Comparison of ENCODE assay signal across 10 mouse cellular contexts in the genomic region with DNA sequence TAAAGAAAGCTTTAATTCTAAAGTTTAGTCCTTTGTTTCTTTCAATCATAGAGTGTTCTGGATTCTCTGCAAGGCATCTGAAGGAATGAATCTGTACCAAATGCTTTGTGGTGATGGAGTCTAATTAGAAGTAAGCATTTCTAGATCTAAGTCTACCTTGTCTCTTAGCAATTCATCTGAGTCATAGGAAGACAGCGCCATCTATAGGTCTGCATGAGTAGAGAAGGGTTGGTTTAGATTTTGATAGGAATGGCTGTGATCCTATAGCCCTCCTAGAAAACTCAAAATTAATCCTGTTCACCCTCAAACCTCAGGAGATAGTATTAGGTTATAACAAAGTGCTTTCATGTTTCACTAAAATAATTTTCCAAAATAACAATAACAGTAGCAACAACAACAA. TPM values are rescaled to one million over a fixed set of nuclear protein-coding genes. Genes with fewer than 3 reads are reported as not detected.
DNase-seq lines count a peak whose midpoint lies in the region; ATAC-seq and TF ChIP-seq lines count a peak whose summit lies in the region.
"Had no signal": no experiment of that assay in that cellular context is flagged by ENCODE, and none has a peak within 500 bp of the region (broad histone marks: within the 10 kb centered on the region; RNA-seq: fewer than 3 reads in every experiment).

No protein-coding gene starts in this region.

- no peaks in the 10 kb centered on the region for H3K27me3 ChIP-seq in heart, postnatal 0 days (ENCODE audit: control insufficient read depth, insufficient read depth, low read length)
- H3K27me3 ChIP-seq in liver, embryonic 11.5 days (replicated peaks; ENCODE audit: control insufficient read depth, insufficient read depth, low read length): no peaks in the 10 kb centered on the region

- no peak overlapping the region for H3K4me2 ChIP-seq in heart, postnatal 0 days (ENCODE audit: low read depth, low read length)
- no peak overlapping the region for H3K4me2 ChIP-seq in liver, embryonic 11.5 days

- H3K27ac ChIP-seq in heart, postnatal 0 days (ENCODE audit: low read depth): no peak overlapping the region
- H3K27ac ChIP-seq in liver, embryonic 11.5 days (ENCODE audit: low read depth, low read length): no peak overlapping the region

- peak; percentile 15 for DNase-seq in heart, postnatal 0 days (ENCODE audit: low spot score)
- no peak for DNase-seq in heart, postnatal 25 days (ENCODE audit: low spot score)
- DNase-seq in 416B (ENCODE audit: low read depth): peak; percentile 64
- peak; percentile 51 for DNase-seq in R1 (ENCODE audit: low read depth, low spot score)
- no peak for DNase-seq in liver, embryonic 11.5 days (ENCODE audit: low spot score)
- no peak for DNase-seq in urinary bladder, postnatal 36 days (ENCODE audit: low spot score in 2 of 2)
- DNase-seq in right cerebral cortex, postnatal 4 days: no peak
- no peak for DNase-seq in cerebellum, adult 9-11 months
- DNase-seq: cerebellum, postnatal 25 days had no signal

- H3K4me3 ChIP-seq in heart, postnatal 0 days (ENCODE audit: low read depth, low read length): no peak overlapping the region
- no peak overlapping the region for H3K4me3 ChIP-seq in liver, embryonic 11.5 days (ENCODE audit: low read depth, low read length)

- H3K4me1 ChIP-seq in heart, postnatal 0 days (ENCODE audit: control insufficient read depth, insufficient read depth): no peaks in the 10 kb centered on the region
- H3K4me1 ChIP-seq in liver, embryonic 11.5 days (replicated peaks; ENCODE audit: control insufficient read depth, insufficient read depth, low read length): peaks cover 5% of the 10 kb centered on the region

- TF ChIP-seq CTCF in heart, postnatal 0 days (IDR thresholded peaks at IDR 0.05; ENCODE audit: low read depth): peak; percentile 61

- TF ChIP-seq EP300 in heart, postnatal 0 days (IDR thresholded peaks at IDR 0.05; ENCODE audit: low read depth): no peak

- H3K36me3 ChIP-seq in heart, postnatal 0 days (replicated peaks; ENCODE audit: control insufficient read depth, insufficient read depth, low read length): no peaks in the 10 kb centered on the region
- H3K36me3 ChIP-seq in liver, embryonic 11.5 days (ENCODE audit: control insufficient read depth, insufficient read depth, low read length): no peaks in the 10 kb centered on the region

- WGBS in heart, postnatal 0 days: 0% methylated on average over 1 of the region's 1 CpGs
- 0% methylated on average over 1 of the region's 1 CpGs for WGBS in liver, embryonic 11.5 days

- no peak for ATAC-seq in heart, postnatal 0 days (ENCODE audit: insufficient read depth, low read depth)
- peak; percentile 51; the same call in 1 of the 2 replicates for ATAC-seq in liver, embryonic 11.5 days (replicated peaks; ENCODE audit: low FRiP score)
- ATAC-seq: hindbrain, embryonic 16.5 days had no signal

- H3K9ac ChIP-seq in heart, postnatal 0 days (replicated peaks; ENCODE audit: low read depth, low read length): no peak overlapping the region
- H3K9ac ChIP-seq in liver, embryonic 11.5 days (ENCODE audit: low read depth, low read length): no peak overlapping the region

- no peaks in the 10 kb centered on the region for H3K9me3 ChIP-seq in heart, postnatal 0 days (replicated peaks; ENCODE audit: control insufficient read depth, low read length)
- no peaks in the 10 kb centered on the region for H3K9me3 ChIP-seq in liver, embryonic 11.5 days (ENCODE audit: control insufficient read depth, low read length)

- intact Hi-C loops in heart, postnatal 25 days (cut with DNase I): loop anchor here (5.0 to 10.0 kb wide), 3 partner anchors 201 to 1128 kb away; no protein-coding TSS in a partner anchor

RNA-seq across cellular contexts. Expression of a gene that starts 11.8 kb away (rescaled TPM):
- not detected in 2 replicates for total RNA-seq in heart, postnatal 0 days (2014; rRNA removed; ENCODE audit: low replicate concordance)
- 0.05 and 0.31 TPM in 2 replicates for polyA plus RNA-seq in heart, postnatal 0 days (2015; fragmentation: Nextera tagmentation; extraction: Ambion mirVana)
- total RNA-seq in heart, postnatal 25 days (2021): under 1 TPM; 0.08 to 0.42 TPM
- 40.5 and 41.5 TPM in 2 replicates for polyA plus RNA-seq in liver, embryonic 11.5 days (2014; fragmentation: Nextera tagmentation; extraction: Ambion mirVana)

RNA-seq across cellular contexts. Expression of a gene that starts 44.7 kb away (rescaled TPM):
- total RNA-seq in heart, postnatal 0 days (2014; rRNA removed; ENCODE audit: low replicate concordance): 29.7 and 31.2 TPM in 2 replicates
- 18.6 and 19.3 TPM in 2 replicates for polyA plus RNA-seq in heart, postnatal 0 days (2015; fragmentation: Nextera tagmentation; extraction: Ambion mirVana)
- total RNA-seq in heart, postnatal 25 days (2021): 10 to 100 TPM; 16.0 to 18.1 TPM
- polyA plus RNA-seq in liver, embryonic 11.5 days (2014; fragmentation: Nextera tagmentation; extraction: Ambion mirVana): 86.0 and 102 TPM in 2 replicates

RNA-seq across cellular contexts. Expression of a gene that starts 44.8 kb away (rescaled TPM):
- total RNA-seq in heart, postnatal 0 days (2014; rRNA removed; ENCODE audit: low replicate concordance): 4.9 and 5.9 TPM in 2 replicates
- polyA plus RNA-seq in heart, postnatal 0 days (2015; fragmentation: Nextera tagmentation; extraction: Ambion mirVana): 6.9 and 7.4 TPM in 2 replicates
- total RNA-seq in heart, postnatal 25 days (2021): 1 to 10 TPM; 4.0 to 4.4 TPM
- polyA plus RNA-seq in liver, embryonic 11.5 days (2014; fragmentation: Nextera tagmentation; extraction: Ambion mirVana): 8.5 and 11.0 TPM in 2 replicates

Comparison
In these comparisons a context has a peak if more than half of its experiments do, and no peak if none do; other contexts are left out.
1. DNase-seq: peak in heart, postnatal 0 days (single experiment), 416B (single experiment) and R1 (single experiment); none in heart, postnatal 25 days (single experiment), liver, embryonic 11.5 days (single experiment), urinary bladder, postnatal 36 days (0 of 2), right cerebral cortex, postnatal 4 days (single experiment) and cerebellum, adult 9-11 months (single experiment).